Mouse (Mus musculus): ENCODE results near the gene Sptbn4.

DNA sequence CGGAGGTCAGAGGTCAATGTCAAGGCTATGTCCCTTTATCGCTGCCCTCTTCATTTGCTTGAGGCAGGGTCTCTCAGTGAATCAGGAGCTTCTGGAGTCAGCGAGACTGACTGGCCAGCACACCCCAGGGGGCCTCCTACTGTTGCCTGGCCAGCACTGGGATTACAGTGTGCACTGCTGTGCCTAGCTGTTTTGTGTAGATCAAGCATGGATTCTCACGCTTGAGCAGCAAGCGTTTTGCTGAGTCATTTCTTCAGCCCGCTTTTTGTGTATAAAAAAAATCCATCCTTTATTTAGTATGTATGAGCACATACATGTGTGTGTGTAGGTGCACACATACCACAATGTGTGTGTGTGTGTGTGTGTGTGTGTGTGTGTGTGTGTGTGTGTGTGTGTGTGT is 58.3 kb downstream of the Sptbn4 start:
- TF ChIP-seq CTCF (IDR thresholded peaks at IDR 0.05; ENCODE audit: low read depth, low read length) (no peak), POLR2A (IDR thresholded peaks at IDR 0.05; ENCODE audit: extremely low read depth, insufficient read depth, low read length) (no peak)
